Mouse (Mus musculus): ENCODE results near the gene Relb.

GRCm38 (mm10) chr7:19557086-19557485 lies 72.2 kb downstream of the Relb start:
- TF ChIP-seq CTCF (IDR thresholded peaks at IDR 0.05; ENCODE audit: extremely low read depth, insufficient read depth, insufficient read length, insufficient replicate concordance) (no peak), POLR2A (IDR thresholded peaks at IDR 0.05; ENCODE audit: low read depth, low read length) (no peak)

Data from spleen, adult 2 months (tissue).